Mouse (Mus musculus) C2C12 (cell line): ENCODE measurements around the gene Amd1.

Source experiments
- CTCF ChIP-seq: IDR thresholded peaks from one replicate; pipeline ENCODE4 v1.5.1; 2011; ENCODE audit not compliant: control insufficient read depth, insufficient read depth, insufficient read length
- MYOG ChIP-seq: IDR thresholded peaks from one replicate; pipeline ENCODE4 v1.6.1; 2011; ENCODE audit not compliant: control insufficient read depth, insufficient read length; ENCODE audit errors: extremely low read depth
- USF1 ChIP-seq: IDR thresholded peaks from one replicate; pipeline ENCODE4 v1.6.1; 2011; ENCODE audit warnings: low read depth, mild to moderate bottlenecking, control low read depth, moderate library complexity

DNA sequence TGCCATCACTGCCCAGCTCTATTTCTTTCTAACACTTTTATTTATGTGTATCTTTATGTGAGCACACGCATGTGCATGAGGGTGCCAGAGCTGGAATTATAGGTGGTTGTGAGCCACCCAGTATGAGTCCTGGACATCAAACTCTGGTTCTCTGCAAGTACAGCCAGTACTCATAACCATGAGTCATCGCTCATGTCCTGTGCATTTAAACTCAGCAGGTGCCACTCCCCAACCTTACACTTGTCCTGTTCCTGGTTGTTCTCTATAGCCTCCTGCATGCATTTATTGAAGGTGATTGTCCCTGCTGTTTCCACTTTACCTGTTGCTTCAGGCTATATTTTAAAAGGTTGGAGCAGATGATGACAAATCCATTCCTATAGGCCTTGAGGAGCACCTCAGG is 20.4 kb downstream of the Amd1 start:
- no peak for TF ChIP-seq CTCF
- no peak for TF ChIP-seq USF1
- no peak for TF ChIP-seq MYOG
